Mouse (Mus musculus): ENCODE results near the gene Txndc17. TPM values are rescaled to one million over a fixed set of nuclear protein-coding genes. Genes with fewer than 3 reads are reported as not detected.
"Not testable (repeated sequence)": the region's sequence is repeated elsewhere in the genome, so short reads cannot be mapped to it uniquely, and the experiment has no call there.

The Txndc17 gene
- total RNA-seq (2021), result 10 to 100 TPM; 32.1 to 33.0 TPM
- long read RNA-seq, experiment 1, transcript Txndc17-201 (4 exons, 981 nt), result major isoform, 28 of 28 reads
- long read RNA-seq, experiment 1, partial matches to known transcripts, result 0 of 28 reads
- long read RNA-seq, experiment 1, other reads (novel, unspliced or antisense), result 0 of 28 reads
- long read RNA-seq, experiment 2, transcript Txndc17-201 (4 exons, 981 nt), result major isoform, 30 of 30 reads
- long read RNA-seq, experiment 2, partial matches to known transcripts, result 0 of 30 reads
- long read RNA-seq, experiment 2, other reads (novel, unspliced or antisense), result 0 of 30 reads

GRCm38 (mm10) chr11:72207204-72207833 lies at the start of gene Txndc17, which contains the start of gene 4933427D14Rik:
Gene Txndc17 (plus strand): TSS chr11:72207547.
Gene 4933427D14Rik (minus strand): TSS chr11:72207459.
- peak; percentile 85 for DNase-seq
- intact Hi-C loops (cut with DNase I; ENCODE audit: low total_unique reads), result no loop called here

GRCm38 (mm10) chr11:72163198-72163597 lies 44.1 kb upstream of the Txndc17 start:
- no peak for DNase-seq
- intact Hi-C loops (cut with DNase I; ENCODE audit: low total_unique reads), result no loop called here

- DNase-seq, result no peak
- intact Hi-C loops (cut with DNase I; ENCODE audit: low total_unique reads), result no loop called here
These were observed 37.5 kb upstream of the Txndc17 start for GRCm38 (mm10) chr11:72169871-72170270.

- intact Hi-C loops (cut with DNase I; ENCODE audit: low total_unique reads), result not testable (repeated sequence)
These were observed 35.4 kb upstream of the Txndc17 start for GRCm38 (mm10) chr11:72171906-72172305.

GRCm38 (mm10) chr11:72173506-72173905 lies 33.8 kb upstream of the Txndc17 start:
- intact Hi-C loops (cut with DNase I; ENCODE audit: low total_unique reads), result no loop called here
- no peak for DNase-seq

More at GRCm38 (mm10) chr11:72171906-72172305, 35.4 kb upstream of the Txndc17 start:
- DNase-seq, result not testable (repeated sequence)

GRCm38 (mm10) chr11:72174721-72175120 lies 32.6 kb upstream of the Txndc17 start:
- intact Hi-C loops (cut with DNase I; ENCODE audit: low total_unique reads), result no loop called here
- DNase-seq, result no peak

- intact Hi-C loops (cut with DNase I; ENCODE audit: low total_unique reads), result no loop called here
These were observed 31.4 kb upstream of the Txndc17 start for GRCm38 (mm10) chr11:72175966-72176365.

GRCm38 (mm10) chr11:72176553-72176952 lies 30.8 kb upstream of the Txndc17 start:
- intact Hi-C loops (cut with DNase I; ENCODE audit: low total_unique reads), result no loop called here
- no peak for DNase-seq

More at GRCm38 (mm10) chr11:72175966-72176365, 31.4 kb upstream of the Txndc17 start:
- no peak for DNase-seq

GRCm38 (mm10) chr11:72180556-72180955 lies 26.8 kb upstream of the Txndc17 start:
- intact Hi-C loops (cut with DNase I; ENCODE audit: low total_unique reads), result loop anchor here (10.0 kb wide), 1 partner anchor 126 kb away; no protein-coding TSS in a partner anchor
- no peak for DNase-seq

GRCm38 (mm10) chr11:72181136-72181535 lies 26.2 kb upstream of the Txndc17 start:
- intact Hi-C loops (cut with DNase I; ENCODE audit: low total_unique reads), result loop anchor here (10.0 kb wide), 1 partner anchor 126 kb away; no protein-coding TSS in a partner anchor
- no peak for DNase-seq

GRCm38 (mm10) chr11:72184252-72184651 lies 23.1 kb upstream of the Txndc17 start:
- no peak for DNase-seq
- intact Hi-C loops (cut with DNase I; ENCODE audit: low total_unique reads), result loop anchor here (10.0 kb wide), 1 partner anchor 129 kb away; no protein-coding TSS in a partner anchor

GRCm38 (mm10) chr11:72190857-72191256 lies 16.5 kb upstream of the Txndc17 start:
- intact Hi-C loops (cut with DNase I; ENCODE audit: low total_unique reads), result no loop called here
- no peak for DNase-seq

GRCm38 (mm10) chr11:72194259-72194658 lies 13.1 kb upstream of the Txndc17 start:
- no peak for DNase-seq
- intact Hi-C loops (cut with DNase I; ENCODE audit: low total_unique reads), result no loop called here

- no peak for DNase-seq
- intact Hi-C loops (cut with DNase I; ENCODE audit: low total_unique reads), result no loop called here
These were observed 10.8 kb upstream of the Txndc17 start for GRCm38 (mm10) chr11:72196506-72196905.

- no peak for DNase-seq
- intact Hi-C loops (cut with DNase I; ENCODE audit: low total_unique reads), result no loop called here
These were observed 3.9 kb upstream of the Txndc17 start for GRCm38 (mm10) chr11:72203440-72203839.

GRCm38 (mm10) chr11:72205256-72205655 lies 2.1 kb upstream of the Txndc17 start:
- DNase-seq, result no peak
- intact Hi-C loops (cut with DNase I; ENCODE audit: low total_unique reads), result no loop called here

- DNase-seq, result no peak
- intact Hi-C loops (cut with DNase I; ENCODE audit: low total_unique reads), result no loop called here
These were observed 775 bp upstream of the Txndc17 start, which contains the start of gene Gm43951 for GRCm38 (mm10) chr11:72206341-72207203. Gene Gm43951 (minus strand): TSS chr11:72206840.

- DNase-seq, result no peak
- intact Hi-C loops (cut with DNase I; ENCODE audit: low total_unique reads), result no loop called here
These were observed 559 bp downstream of the Txndc17 start for GRCm38 (mm10) chr11:72207834-72208377.

Measured in gastrocnemius, postnatal 14 days (tissue).